Mouse (Mus musculus) limb, embryonic 12.5 days (tissue): ENCODE results near the gene Wwp2. TPM values are rescaled to one million over a fixed set of nuclear protein-coding genes. Genes with fewer than 3 reads are reported as not detected.

Experiments used
- ATAC-seq: fragments of 200-750 bp; cut with Nextera tagmentation; 2 replicates; pipeline ENCODE4 v1.8.0; 2017; ENCODE audit warnings: low read depth, moderate TSS enrichment; ENCODE audit not compliant: insufficient number of reproducible peaks, insufficient read depth, low FRiP score, low TSS enrichment
- H3K27ac ChIP-seq: fragments of 300-500 bp; sonication (generic); 2 replicates; pipeline ENCODE4 v1.5.1; 2016; ENCODE audit warnings: mild to moderate bottlenecking, moderate library complexity
- H3K27me3 ChIP-seq: fragments of 300-500 bp; sonication (generic); 2 replicates; pipeline ENCODE4 v1.6.1; 2016; ENCODE audit warnings: mild to moderate bottlenecking, moderate library complexity
- H3K36me3 ChIP-seq: fragments of 300-500 bp; sonication (generic); 2 replicates; pipeline ENCODE4 v1.6.1; 2016; ENCODE audit warnings: mild to moderate bottlenecking, moderate library complexity
- H3K4me1 ChIP-seq: fragments of 300-500 bp; sonication (generic); replicated peaks from 2 replicates; pipeline ENCODE4 v1.6.1; 2016
- H3K4me2 ChIP-seq: fragments of 300-500 bp; sonication (generic); 2 replicates; pipeline ENCODE4 v1.6.1; 2016; ENCODE audit warnings: mild to moderate bottlenecking, moderate library complexity
- H3K4me3 ChIP-seq: fragments of 300-500 bp; sonication (generic); replicated peaks from 2 replicates; pipeline ENCODE4 v1.5.1; 2016; ENCODE audit warnings: mild to moderate bottlenecking
- H3K9ac ChIP-seq: fragments of 300-500 bp; sonication (generic); replicated peaks from 2 replicates; pipeline ENCODE4 v1.6.1; 2016; ENCODE audit warnings: mild to moderate bottlenecking, moderate library complexity
- H3K9me3 ChIP-seq: fragments of 300-500 bp; sonication (generic); 2 replicates; pipeline ENCODE4 v1.6.1; 2016; ENCODE audit warnings: mild to moderate bottlenecking, moderate library complexity
- WGBS: fragments of 180-500 bp; shearing (Covaris S2); methylation state at CpG from one replicate; pipeline ENCODE4 v1.1.7; 2016; 5-methylcytosine and 5-hydroxymethylcytosine counted together
- polyA plus RNA-seq: library from polyadenylated mRNA; unstranded; fragments of >200 nt; fragmentation: Nextera tagmentation; extraction: Ambion mirVana; gene quantifications from 2 replicates; pipeline ENCODE4 v1.2.1, GENCODE M21; 2016

The Wwp2 gene
- polyA plus RNA-seq, 1 experiment from 2014 or later, result 277 TPM

DNA sequence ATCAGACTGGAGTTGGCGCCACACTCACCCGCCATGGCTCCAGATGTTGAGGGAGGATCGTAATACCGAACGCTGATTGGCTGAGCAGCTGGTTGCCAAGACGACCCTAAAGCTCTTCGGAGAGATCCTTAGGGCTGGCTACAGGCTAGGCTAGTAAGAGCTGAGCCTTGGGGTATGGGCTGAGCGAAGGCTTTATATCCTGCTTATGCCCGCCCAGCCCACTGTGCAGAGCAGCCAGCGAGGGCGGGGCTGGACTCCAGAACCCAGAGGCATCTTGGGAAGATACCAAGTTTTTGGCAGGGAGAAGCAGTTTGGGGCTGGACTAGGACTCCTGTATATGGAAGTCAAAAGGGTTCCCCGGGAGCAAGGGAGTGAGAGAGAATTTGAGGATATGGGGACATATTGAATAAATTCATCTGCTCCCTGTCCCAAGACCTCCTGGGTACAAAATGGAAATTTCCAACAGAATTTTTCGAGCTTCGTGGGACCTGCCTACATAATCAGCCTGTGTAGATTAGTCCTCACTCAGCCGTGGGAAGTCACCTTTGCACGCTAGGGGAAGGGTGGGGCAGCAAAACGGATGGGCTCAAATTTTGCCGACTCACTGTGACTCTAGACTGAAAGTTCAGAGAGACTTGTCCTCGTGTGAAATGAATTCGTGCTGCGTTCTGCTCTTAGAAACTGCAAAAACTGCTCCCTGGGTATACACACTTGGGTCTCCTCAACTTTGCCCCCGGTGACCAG is 33.0 kb upstream of the Wwp2 start, which contains the start of gene Nqo1:
TSS of gene Nqo1 (minus strand) at position 169 of the 744 bp plus-strand sequence.
- H3K9ac ChIP-seq, result peak within 1 kb of the TSS; percentile 24

DNA sequence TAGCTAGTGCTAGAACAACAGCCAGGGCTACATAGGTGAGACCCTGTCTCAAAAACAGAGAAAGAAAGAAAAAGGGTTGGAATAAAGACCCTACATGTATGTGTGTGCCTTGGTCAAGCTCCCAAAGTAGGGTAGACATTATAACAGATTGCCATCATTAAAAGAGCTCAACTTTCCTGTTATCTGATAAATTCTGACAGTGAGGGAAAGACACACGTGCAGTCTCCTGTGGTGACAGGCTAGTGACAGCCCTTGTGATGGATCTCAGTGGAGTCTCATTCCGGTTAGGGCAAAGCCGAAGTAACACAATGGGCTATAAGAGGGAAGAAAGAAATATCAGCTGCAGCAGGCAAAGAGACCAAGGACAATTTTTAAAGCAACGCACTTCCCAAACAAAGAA is 32.1 kb upstream of the Wwp2 start:
- H3K27ac ChIP-seq, result peak overlapping the region; percentile 83; the same call in 1 of the 2 replicates
- H3K9ac ChIP-seq, result no peak overlapping the region
- H3K4me2 ChIP-seq, result no peak overlapping the region
- no peak for ATAC-seq
- peaks cover 11% of the 10 kb centered on the region for H3K36me3 ChIP-seq
- H3K4me1 ChIP-seq, result peaks cover 31% of the 10 kb centered on the region
- H3K9me3 ChIP-seq, result no peaks in the 10 kb centered on the region
- no peak overlapping the region for H3K4me3 ChIP-seq
- 81% methylated on average over 4 of the region's 4 CpGs for WGBS
- H3K27me3 ChIP-seq, result no peaks in the 10 kb centered on the region

More for the DNA sequence above, 33.0 kb upstream of the Wwp2 start, which contains the start of gene Nqo1:
- no peaks in the 10 kb centered on the region for H3K27me3 ChIP-seq
- peak within 1 kb of the TSS; percentile 63 for H3K4me2 ChIP-seq
- 0 out of 2 replicates have a peak, but pooled peaks cover 7% of the 10 kb centered on the region for H3K36me3 ChIP-seq
- H3K4me3 ChIP-seq, result peak within 1 kb of the TSS; percentile 34
- H3K4me1 ChIP-seq, result peaks cover 31% of the 10 kb centered on the region
- H3K27ac ChIP-seq, result peak within 1 kb of the TSS; percentile 83
- peak; percentile 99 for ATAC-seq
- no peaks in the 10 kb centered on the region for H3K9me3 ChIP-seq
- 13% methylated on average over 22 of the region's 22 CpGs for WGBS

DNA sequence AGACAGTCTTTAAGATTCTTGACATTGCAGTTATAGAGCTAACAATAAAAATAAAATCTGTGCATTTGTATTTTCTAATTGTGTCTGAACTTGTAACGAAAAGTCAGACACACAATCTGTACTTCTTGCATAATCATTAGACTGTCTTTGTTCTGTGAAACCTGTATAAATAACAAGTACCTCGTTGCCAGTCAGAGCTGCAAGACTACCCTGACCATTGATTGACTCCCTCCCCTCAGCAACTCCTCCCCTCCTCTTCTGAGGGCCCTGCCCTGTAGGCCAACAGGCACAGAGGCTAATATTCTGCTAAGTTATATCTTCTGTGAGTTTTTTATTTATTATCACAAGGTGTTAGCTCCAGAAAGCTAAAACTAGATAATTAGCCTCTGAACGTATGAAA is 30.2 kb upstream of the Wwp2 start:
- no peak overlapping the region for H3K4me2 ChIP-seq
- ATAC-seq, result no peak
- 66% methylated on average over 3 of the region's 3 CpGs for WGBS
- H3K27ac ChIP-seq, result no peak overlapping the region
- no peak overlapping the region for H3K4me3 ChIP-seq
- peaks cover 23% of the 10 kb centered on the region for H3K4me1 ChIP-seq
- H3K9me3 ChIP-seq, result no peaks in the 10 kb centered on the region
- no peak overlapping the region for H3K9ac ChIP-seq
- H3K27me3 ChIP-seq, result no peaks in the 10 kb centered on the region
- peaks cover 30% of the 10 kb centered on the region for H3K36me3 ChIP-seq

DNA sequence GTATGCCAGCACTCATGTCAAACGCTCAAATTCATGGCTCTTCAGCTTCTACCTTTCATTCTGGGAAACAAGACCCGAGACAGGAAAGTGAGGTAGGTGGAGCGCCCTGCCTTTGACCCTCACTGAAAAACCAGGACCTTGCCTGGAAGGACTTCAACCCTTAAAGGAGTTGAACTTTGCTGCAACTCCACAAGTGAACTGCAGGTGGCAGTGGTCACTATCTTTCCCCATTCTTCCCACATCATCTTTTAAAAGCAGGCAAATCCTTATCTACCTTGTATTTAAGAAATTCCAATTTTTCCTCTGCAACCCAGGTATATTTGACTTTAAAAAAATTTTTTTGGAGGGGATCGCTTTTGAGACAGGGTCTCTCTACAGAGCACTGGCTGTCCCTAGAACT is 24.8 kb upstream of the Wwp2 start:
- no peaks in the 10 kb centered on the region for H3K9me3 ChIP-seq
- H3K27me3 ChIP-seq, result no peaks in the 10 kb centered on the region
- 0 out of 2 replicates have a peak, but pooled peaks cover 3% of the 10 kb centered on the region for H3K4me1 ChIP-seq
- no peak overlapping the region for H3K4me2 ChIP-seq
- no peak for ATAC-seq
- H3K9ac ChIP-seq, result no peak overlapping the region
- no peak overlapping the region for H3K4me3 ChIP-seq
- no peak overlapping the region for H3K27ac ChIP-seq
- 68% methylated on average over 4 of the region's 4 CpGs for WGBS
- H3K36me3 ChIP-seq, result peaks cover 85% of the 10 kb centered on the region

DNA sequence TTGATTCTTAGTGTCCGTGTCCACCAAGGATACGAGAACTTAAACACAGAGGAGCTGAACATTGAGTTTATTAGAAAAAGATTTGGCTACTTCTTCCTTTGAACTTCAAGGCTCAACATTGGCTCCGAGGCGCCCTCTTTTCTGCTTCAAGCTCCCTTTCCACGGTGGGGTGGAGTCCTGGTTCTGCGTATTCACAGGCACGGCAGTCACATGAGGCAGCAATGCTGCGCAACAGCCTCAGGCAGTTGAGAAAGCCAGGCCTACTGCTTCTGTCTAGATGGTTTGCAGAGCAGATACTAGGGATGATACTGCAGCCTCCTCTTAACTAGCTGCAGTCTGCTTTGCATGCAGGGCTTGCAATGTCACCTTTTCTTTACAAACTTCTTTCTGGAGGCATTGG is 23.6 kb upstream of the Wwp2 start:
- 87% methylated on average over 8 of the region's 8 CpGs for WGBS
- Histone ChIP-seq H3K4me2 (no peak overlapping the region), H3K9ac (no peak overlapping the region), H3K4me3 (no peak overlapping the region), H3K27me3 (no peaks in the 10 kb centered on the region), H3K27ac (no peak overlapping the region), H3K9me3 (no peaks in the 10 kb centered on the region), H3K4me1 (no peaks in the 10 kb centered on the region), H3K36me3 (peaks cover 96% of the 10 kb centered on the region)
- ATAC-seq, result no peak

DNA sequence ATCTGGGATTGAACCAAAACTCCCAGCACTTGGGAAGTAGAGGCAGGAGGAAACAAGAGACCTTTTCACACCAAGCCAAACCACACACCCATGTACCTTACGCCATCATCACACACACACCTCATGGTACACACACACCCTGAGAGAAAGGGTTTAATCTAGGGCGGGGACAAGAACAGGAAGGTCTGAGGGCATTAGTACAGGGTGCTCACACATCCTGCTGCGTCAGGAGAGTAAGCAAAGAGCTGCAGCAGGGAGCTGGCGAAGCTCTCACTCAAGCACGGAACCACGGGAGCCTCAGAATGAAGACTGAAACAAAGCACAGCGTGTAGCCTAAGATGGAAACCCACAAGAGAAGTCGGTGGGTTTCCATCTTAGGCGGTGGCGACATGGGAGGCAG is 22.3 kb upstream of the Wwp2 start:
- Histone ChIP-seq H3K9ac (no peak overlapping the region), H3K27me3 (no peaks in the 10 kb centered on the region), H3K36me3 (peaks cover 100% of the 10 kb centered on the region), H3K27ac (no peak overlapping the region), H3K4me3 (no peak overlapping the region), H3K4me2 (no peak overlapping the region), H3K9me3 (no peaks in the 10 kb centered on the region), H3K4me1 (no peaks in the 10 kb centered on the region)
- 92% methylated on average over 10 of the region's 10 CpGs for WGBS
- no peak for ATAC-seq

DNA sequence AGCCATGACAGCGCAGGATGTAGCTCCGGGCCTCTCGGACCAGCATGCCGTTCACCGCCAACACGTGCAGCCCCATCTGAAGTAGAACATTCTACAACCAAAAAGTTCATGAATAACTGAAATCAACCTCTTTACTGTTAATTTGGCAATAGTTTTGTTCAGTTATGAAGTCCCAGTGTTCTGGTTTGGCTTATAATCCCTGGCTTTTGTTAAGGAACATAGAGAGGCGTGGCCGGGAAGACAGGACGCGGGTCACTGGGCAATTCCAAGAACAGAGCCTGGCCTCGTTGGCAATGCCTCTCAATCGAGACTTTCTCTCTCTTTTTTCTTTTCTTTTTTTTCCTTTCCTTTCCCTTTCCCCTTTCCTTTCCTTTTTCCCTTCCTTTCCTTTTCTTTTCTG is 19.2 kb upstream of the Wwp2 start:
- Histone ChIP-seq H3K4me1 (no peaks in the 10 kb centered on the region), H3K36me3 (peaks cover 100% of the 10 kb centered on the region), H3K9me3 (no peaks in the 10 kb centered on the region), H3K4me3 (no peak overlapping the region), H3K27ac (no peak overlapping the region), H3K4me2 (no peak overlapping the region), H3K27me3 (no peaks in the 10 kb centered on the region), H3K9ac (no peak overlapping the region)
- no peak for ATAC-seq
- 94% methylated on average over 12 of the region's 12 CpGs for WGBS

DNA sequence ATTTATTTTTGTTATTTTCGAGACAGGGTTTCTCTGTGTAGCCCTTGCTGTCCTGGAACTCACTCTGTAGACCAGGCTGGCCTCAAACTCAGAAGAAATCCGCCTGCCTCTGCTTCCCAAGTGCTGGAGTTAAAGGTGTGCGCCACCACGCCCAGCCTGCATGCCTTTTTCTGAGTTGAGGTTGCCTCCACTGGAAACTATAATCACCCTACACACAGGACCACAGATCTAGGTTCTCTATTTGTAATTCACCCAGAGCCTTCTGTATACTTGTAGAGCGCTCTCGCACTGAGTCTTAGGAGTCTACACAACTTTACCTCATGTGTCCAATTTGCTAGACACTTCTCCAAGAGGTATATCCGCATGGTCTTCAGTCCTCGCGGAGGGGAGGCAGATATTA is 12.0 kb upstream of the Wwp2 start:
- Histone ChIP-seq H3K27ac (peak overlapping the region; percentile 23; the same call in 1 of the 2 replicates), H3K9ac (peak overlapping the region; percentile 88), H3K4me3 (peak overlapping the region; percentile 87), H3K4me1 (peaks cover 14% of the 10 kb centered on the region; the same call in 1 of the 2 replicates), H3K27me3 (no peaks in the 10 kb centered on the region), H3K9me3 (no peaks in the 10 kb centered on the region), H3K4me2 (peak overlapping the region; percentile 84), H3K36me3 (peaks cover 42% of the 10 kb centered on the region)
- 35% methylated on average over 9 of the region's 9 CpGs for WGBS
- no peak for ATAC-seq

DNA sequence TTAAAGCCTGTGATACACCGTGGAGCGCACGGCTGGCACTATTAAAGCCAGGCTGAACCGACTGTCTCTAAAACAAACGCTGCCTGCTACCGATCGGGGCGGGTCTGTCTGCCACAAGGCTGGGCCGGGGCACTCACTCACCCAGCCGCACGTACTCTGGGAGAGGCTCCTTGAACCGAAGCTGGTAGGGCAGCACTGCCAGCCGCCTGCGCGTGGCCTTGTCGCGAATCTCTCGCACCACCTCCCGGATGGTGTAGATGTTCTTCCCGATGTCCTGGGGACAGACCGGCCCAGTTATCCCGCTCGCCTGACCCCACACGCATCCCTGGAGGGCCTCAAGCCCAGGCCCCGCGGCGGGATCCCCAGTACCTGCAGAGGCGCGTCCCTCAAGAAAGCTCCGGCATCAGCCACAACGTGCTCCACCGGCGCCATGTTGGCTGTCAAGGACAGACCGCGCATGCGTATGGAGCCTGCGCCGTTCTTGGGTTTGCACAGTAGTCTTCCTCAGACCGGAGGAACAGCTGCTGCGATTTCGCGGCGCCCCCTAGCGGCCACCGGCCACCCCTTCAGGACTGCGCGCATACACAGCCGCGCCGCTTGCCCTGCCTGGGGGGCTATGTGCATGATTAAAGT is 11.5 kb upstream of the Wwp2 start, which contains the start of gene Nob1:
TSS of gene Nob1 (minus strand) at position 455 of the 633 bp plus-strand sequence.
- Histone ChIP-seq H3K9me3 (no peaks in the 10 kb centered on the region), H3K36me3 (peaks cover 37% of the 10 kb centered on the region), H3K4me3 (peak within 1 kb of the TSS; percentile 87), H3K4me1 (peaks cover 14% of the 10 kb centered on the region; the same call in 1 of the 2 replicates), H3K9ac (peak within 1 kb of the TSS; percentile 88), H3K27ac (peak within 1 kb of the TSS; percentile 23; the same call in 1 of the 2 replicates), H3K4me2 (peak within 1 kb of the TSS; percentile 84), H3K27me3 (no peaks in the 10 kb centered on the region)
- under 1% methylated on average over 50 of the region's 50 CpGs for WGBS
- ATAC-seq, result peak; percentile 98

DNA sequence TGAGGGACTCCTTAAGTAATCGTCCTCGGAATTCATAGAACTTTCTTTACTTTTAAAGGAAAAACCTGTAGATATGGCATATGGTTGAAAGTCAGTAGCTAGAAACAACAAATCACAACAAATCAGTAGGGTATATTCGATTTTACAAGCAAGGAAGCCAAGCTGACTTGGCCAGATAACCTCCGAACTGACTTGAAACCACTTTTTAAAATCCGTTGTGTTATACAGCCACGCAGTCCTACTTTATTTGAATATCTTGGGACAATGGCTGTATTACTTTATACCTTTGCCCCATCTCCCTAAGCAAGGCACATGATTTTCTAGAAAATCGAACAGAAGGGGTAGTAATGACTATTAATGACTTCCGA is 11.0 kb upstream of the Wwp2 start:
- 46% methylated on average over 8 of the region's 8 CpGs for WGBS
- no peak for ATAC-seq

DNA sequence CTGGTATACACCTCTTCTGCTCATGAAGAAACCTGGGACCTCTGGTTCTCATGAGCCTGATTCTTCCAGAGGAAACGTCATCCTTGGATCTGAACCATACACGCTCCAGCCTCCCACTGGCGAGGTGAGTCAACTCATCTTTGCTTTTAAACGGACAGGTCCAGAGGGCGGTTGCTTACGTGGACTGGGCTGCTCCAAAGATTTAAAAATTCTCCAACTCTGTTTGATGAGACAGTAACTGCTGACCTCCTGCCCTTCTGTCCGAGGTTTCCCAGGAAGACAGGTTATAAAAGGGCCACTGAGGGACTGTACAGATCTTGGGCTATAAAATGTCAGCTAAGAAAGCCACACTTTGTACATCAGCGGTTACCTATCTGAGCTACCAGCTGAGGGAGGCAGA is 5.3 kb upstream of the Wwp2 start:
- H3K27ac ChIP-seq, result no peak overlapping the region
- H3K9me3 ChIP-seq, result no peaks in the 10 kb centered on the region
- WGBS, result 73% methylated on average over 8 of the region's 8 CpGs
- H3K4me3 ChIP-seq, result no peak overlapping the region
- no peaks in the 10 kb centered on the region for H3K27me3 ChIP-seq
- H3K4me2 ChIP-seq, result no peak overlapping the region
- H3K9ac ChIP-seq, result no peak overlapping the region
- 0 out of 2 replicates have a peak, but pooled peaks cover 5% of the 10 kb centered on the region for H3K4me1 ChIP-seq
- ATAC-seq, result no peak
- H3K36me3 ChIP-seq, result no peaks in the 10 kb centered on the region

More for the DNA sequence above, 11.0 kb upstream of the Wwp2 start:
- Histone ChIP-seq H3K27ac (no peak overlapping the region), H3K4me3 (peak overlapping the region; percentile 87), H3K9me3 (no peaks in the 10 kb centered on the region), H3K9ac (no peak overlapping the region), H3K36me3 (peaks cover 32% of the 10 kb centered on the region), H3K4me2 (peak overlapping the region; percentile 84), H3K4me1 (peaks cover 14% of the 10 kb centered on the region; the same call in 1 of the 2 replicates), H3K27me3 (no peaks in the 10 kb centered on the region)
